Mouse (Mus musculus) forebrain, embryonic 14.5 days (tissue): ENCODE measurements at regions not wholly inside any gene's neighbourhood (a gene's known extent, or its start where the extent isn't known, plus 50 kb on each side); places are given as distances from the start of the nearest gene placed in this dataset.

Experiments used
- ATAC-seq: fragments of 200-750 bp; cut with Nextera tagmentation; 2 replicates; pipeline ENCODE4 v1.8.0; 2017; ENCODE audit warnings: mild to moderate bottlenecking, moderate library complexity
- DNase-seq: peaks from one replicate; pipeline ENCODE4 v3.0.0-alpha.2; 2015; ENCODE audit warnings: low spot score
- H3K27ac ChIP-seq: fragments of 300-500 bp; sonication (generic); 2 replicates; pipeline ENCODE4 v1.5.1; 2014; ENCODE audit warnings: low read depth, mild to moderate bottlenecking, control low read depth, low read length, moderate library complexity
- H3K27me3 ChIP-seq: fragments of 300-500 bp; sonication (generic); replicated peaks from 2 replicates; pipeline ENCODE4 v1.6.1; 2014; ENCODE audit warnings: low read length, control low read depth, mixed read lengths; ENCODE audit not compliant: control insufficient read depth, insufficient read depth
- H3K36me3 ChIP-seq: fragments of 300-500 bp; sonication (generic); 2 replicates; pipeline ENCODE4 v1.6.1; 2014; ENCODE audit warnings: low read length, control low read depth; ENCODE audit not compliant: control insufficient read depth, insufficient read depth
- H3K4me1 ChIP-seq: fragments of 300-500 bp; sonication (generic); 2 replicates; pipeline ENCODE4 v1.6.1; 2014; ENCODE audit warnings: antibody characterized with exemption, low read length, control low read depth; ENCODE audit not compliant: control insufficient read depth, insufficient read depth
- H3K4me2 ChIP-seq: fragments of 300-500 bp; sonication (generic); 2 replicates; pipeline ENCODE4 v1.6.1; 2014; ENCODE audit warnings: mild to moderate bottlenecking, control low read depth, low read length
- H3K4me3 ChIP-seq: fragments of 300-500 bp; sonication (generic); 2 replicates; pipeline ENCODE4 v1.5.1; 2014; ENCODE audit warnings: low read depth, low read length, control low read depth
- H3K9ac ChIP-seq: fragments of 300-500 bp; sonication (generic); 2 replicates; pipeline ENCODE4 v1.6.1; 2014; ENCODE audit warnings: mild to moderate bottlenecking, low read length, control low read depth, moderate library complexity
- H3K9me3 ChIP-seq: fragments of 300-500 bp; sonication (generic); replicated peaks from 2 replicates; pipeline ENCODE4 v1.6.1; 2016; ENCODE audit warnings: low read length, control low read depth, mixed read lengths; ENCODE audit not compliant: control insufficient read depth
- WGBS: fragments of 180-500 bp; shearing (Covaris S2); extraction: QIAGEN DNeasy Blood & Tissue Kit; methylation state at CpG from one replicate; pipeline ENCODE4 v1.1.7; 2014; 5-methylcytosine and 5-hydroxymethylcytosine counted together

DNA sequence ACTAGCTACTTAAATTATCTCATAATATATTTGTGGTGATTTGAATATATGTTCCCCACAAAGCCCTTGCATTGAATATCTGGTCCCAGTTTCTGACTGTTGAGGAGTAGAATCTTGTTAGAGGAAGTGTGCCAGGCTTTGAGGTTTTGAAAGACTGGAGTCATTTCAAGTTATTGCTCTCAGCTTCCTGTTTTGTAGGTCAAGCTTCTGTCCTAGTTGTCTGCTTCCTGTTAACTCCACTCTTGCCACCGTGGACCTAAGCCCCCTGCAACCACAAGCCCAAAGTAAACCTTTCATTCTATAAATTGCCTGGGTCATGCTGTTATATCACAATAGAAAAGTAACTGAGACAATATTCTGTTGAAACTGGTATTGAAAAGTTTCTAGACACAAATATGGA is 1232.3 kb upstream of the Lrrc6 start:
- DNase-seq (no peak), ATAC-seq (no peak)
- no peaks in the 10 kb centered on the region for H3K27me3 ChIP-seq
- H3K27ac ChIP-seq = no peak overlapping the region
- no peak overlapping the region for H3K4me2 ChIP-seq
- H3K4me1 ChIP-seq = no peaks in the 10 kb centered on the region
- H3K9me3 ChIP-seq = no peaks in the 10 kb centered on the region
- H3K9ac ChIP-seq = no peak overlapping the region
- WGBS = 75% methylated on average over 1 of the region's 1 CpGs
- no peaks in the 10 kb centered on the region for H3K36me3 ChIP-seq
- H3K4me3 ChIP-seq = no peak overlapping the region

GRCm38 (mm10) chr15:67729492-67729891 is 1228.8 kb upstream of the Lrrc6 start:
- Histone ChIP-seq H3K9ac (no peak overlapping the region), H3K4me2 (no peak overlapping the region), H3K27ac (no peak overlapping the region), H3K4me3 (no peak overlapping the region), H3K9me3 (no peaks in the 10 kb centered on the region), H3K27me3 (no peaks in the 10 kb centered on the region), H3K36me3 (no peaks in the 10 kb centered on the region), H3K4me1 (no peaks in the 10 kb centered on the region)
- peak; percentile 4 for DNase-seq
- no peak for ATAC-seq
- 73% methylated on average over 8 of the region's 8 CpGs for WGBS

- H3K36me3 ChIP-seq = no peaks in the 10 kb centered on the region
- H3K4me2 ChIP-seq = no peak overlapping the region
- no peaks in the 10 kb centered on the region for H3K27me3 ChIP-seq
- H3K27ac ChIP-seq = no peak overlapping the region
- no peak overlapping the region for H3K4me3 ChIP-seq
- ATAC-seq (no peak), DNase-seq (no peak)
- no peaks in the 10 kb centered on the region for H3K9me3 ChIP-seq
- H3K4me1 ChIP-seq = no peaks in the 10 kb centered on the region
- no peak overlapping the region for H3K9ac ChIP-seq
- WGBS = 87% methylated on average over 5 of the region's 5 CpGs
These were observed 1224.5 kb upstream of the Lrrc6 start for GRCm38 (mm10) chr15:67725239-67725638.

- H3K27ac ChIP-seq = no peak overlapping the region
- H3K4me2 ChIP-seq = no peak overlapping the region
- no peaks in the 10 kb centered on the region for H3K4me1 ChIP-seq
- H3K36me3 ChIP-seq = no peaks in the 10 kb centered on the region
- no peaks in the 10 kb centered on the region for H3K27me3 ChIP-seq
- ATAC-seq (no peak), DNase-seq (no peak)
- no peak overlapping the region for H3K9ac ChIP-seq
- no peaks in the 10 kb centered on the region for H3K9me3 ChIP-seq
- H3K4me3 ChIP-seq = no peak overlapping the region
- WGBS = 67% methylated on average over 3 of the region's 3 CpGs
These were observed 1213.5 kb upstream of the Lrrc6 start for GRCm38 (mm10) chr15:67714203-67714602.

DNA sequence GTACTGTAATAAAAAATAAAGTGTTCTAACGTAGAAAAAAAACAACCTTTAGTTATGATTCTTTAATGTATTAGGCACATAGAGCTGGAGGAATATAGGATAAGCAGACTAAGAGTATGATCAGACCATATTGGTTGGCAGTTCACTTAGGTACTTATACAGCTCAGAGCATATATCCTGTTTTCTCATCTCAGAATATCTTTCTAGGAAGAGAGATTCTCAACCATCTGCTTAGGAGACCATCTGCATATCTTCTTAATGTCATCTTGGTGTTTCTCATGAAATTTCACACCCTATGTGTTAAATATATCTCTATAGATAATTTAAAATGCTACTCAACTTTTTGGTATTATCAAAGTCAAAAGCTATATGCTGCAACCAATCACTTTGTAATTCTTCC is 1185.4 kb upstream of the Lrrc6 start:
- ATAC-seq (no peak), DNase-seq (no peak)
- Histone ChIP-seq H3K27me3 (no peaks in the 10 kb centered on the region), H3K9me3 (no peaks in the 10 kb centered on the region), H3K4me2 (no peak overlapping the region), H3K36me3 (no peaks in the 10 kb centered on the region), H3K4me1 (no peaks in the 10 kb centered on the region), H3K4me3 (no peak overlapping the region), H3K9ac (no peak overlapping the region), H3K27ac (no peak overlapping the region)
- WGBS = 56% methylated on average over 1 of the region's 1 CpGs

- H3K4me1 ChIP-seq = no peaks in the 10 kb centered on the region
- DNase-seq (no peak), ATAC-seq (no peak)
- H3K4me3 ChIP-seq = no peak overlapping the region
- WGBS = 98% methylated on average over 2 of the region's 2 CpGs
- no peak overlapping the region for H3K4me2 ChIP-seq
- no peaks in the 10 kb centered on the region for H3K36me3 ChIP-seq
- H3K9ac ChIP-seq = no peak overlapping the region
- H3K27me3 ChIP-seq = no peaks in the 10 kb centered on the region
- no peak overlapping the region for H3K27ac ChIP-seq
- H3K9me3 ChIP-seq = no peaks in the 10 kb centered on the region
These were observed 1172.6 kb upstream of the Lrrc6 start for GRCm38 (mm10) chr15:67673276-67673675.

DNA sequence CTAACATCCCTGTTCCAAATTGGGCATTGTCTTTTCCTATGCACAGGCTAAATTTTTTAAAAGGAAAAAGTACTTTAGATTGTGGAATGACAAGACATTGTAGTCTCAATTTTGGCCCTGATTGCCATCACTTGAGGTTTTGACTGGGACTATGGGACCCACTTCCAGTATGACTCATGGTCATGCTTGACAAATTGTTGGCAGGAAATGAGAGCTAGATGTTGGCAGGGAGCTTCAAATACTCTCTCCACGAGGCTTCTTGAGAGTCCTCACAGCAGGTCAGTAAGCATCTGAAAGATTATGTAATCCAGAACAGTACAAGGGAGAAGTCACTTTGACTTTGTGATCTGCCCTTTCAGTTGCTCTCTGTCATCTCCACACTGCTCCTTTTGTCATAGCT is 1135.4 kb upstream of the Lrrc6 start:
- no peaks in the 10 kb centered on the region for H3K4me1 ChIP-seq
- no peak overlapping the region for H3K4me3 ChIP-seq
- DNase-seq (no peak), ATAC-seq (no peak)
- H3K9ac ChIP-seq = no peak overlapping the region
- no peaks in the 10 kb centered on the region for H3K9me3 ChIP-seq
- no peaks in the 10 kb centered on the region for H3K27me3 ChIP-seq
- no peak overlapping the region for H3K4me2 ChIP-seq
- no peak overlapping the region for H3K27ac ChIP-seq
- no peaks in the 10 kb centered on the region for H3K36me3 ChIP-seq
- 41% methylated on average over 1 of the region's 1 CpGs for WGBS

- 88% methylated on average over 3 of the region's 3 CpGs for WGBS
- H3K27ac ChIP-seq = no peak overlapping the region
- no peaks in the 10 kb centered on the region for H3K27me3 ChIP-seq
- H3K4me3 ChIP-seq = no peak overlapping the region
- no peak for ATAC-seq
- DNase-seq = no peak
- no peaks in the 10 kb centered on the region for H3K36me3 ChIP-seq
- H3K9ac ChIP-seq = no peak overlapping the region
- no peak overlapping the region for H3K4me2 ChIP-seq
- no peaks in the 10 kb centered on the region; the same call in 1 of the 2 replicates for H3K9me3 ChIP-seq
- no peaks in the 10 kb centered on the region for H3K4me1 ChIP-seq
These were observed 1126.1 kb upstream of the Lrrc6 start for GRCm38 (mm10) chr15:67626704-67627287.

DNA sequence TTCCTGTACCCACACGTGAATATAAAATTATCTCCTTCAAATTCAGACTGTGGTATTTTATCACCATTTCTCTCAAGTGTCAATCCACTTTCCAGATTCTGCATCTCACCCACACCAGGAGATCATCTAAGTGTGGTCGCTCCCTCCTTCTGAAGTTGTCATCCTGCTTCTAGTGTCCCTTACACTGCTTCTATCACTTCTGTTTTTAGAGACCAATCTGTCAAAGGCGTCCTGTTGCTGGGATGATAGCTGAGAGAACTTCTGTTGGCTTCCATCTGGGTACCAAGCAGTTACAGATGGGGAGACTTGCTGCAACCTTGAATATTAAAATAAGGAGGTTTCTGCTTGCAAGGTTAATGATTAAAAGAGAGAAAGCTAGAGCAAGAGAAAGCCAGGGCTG is 1111.2 kb upstream of the Lrrc6 start:
- no peak overlapping the region for H3K9ac ChIP-seq
- H3K4me2 ChIP-seq = no peak overlapping the region
- 77% methylated on average over 3 of the region's 3 CpGs for WGBS
- no peaks in the 10 kb centered on the region for H3K36me3 ChIP-seq
- no peak for ATAC-seq
- H3K4me1 ChIP-seq = no peaks in the 10 kb centered on the region
- H3K4me3 ChIP-seq = no peak overlapping the region
- H3K27me3 ChIP-seq = no peaks in the 10 kb centered on the region
- no peak for DNase-seq
- no peaks in the 10 kb centered on the region for H3K9me3 ChIP-seq
- no peak overlapping the region for H3K27ac ChIP-seq
